Mouse (Mus musculus) midbrain, postnatal 0 days (tissue): Measurements from ENCODE around the gene Obp2a. TPM values are rescaled to one million over a fixed set of nuclear protein-coding genes. Genes with fewer than 3 reads are reported as not detected.
"Not testable (repeated sequence)": the region's sequence is repeated elsewhere in the genome, so short reads cannot be mapped to it uniquely, and the experiment has no call there.

ENCODE experiments used
- ATAC-seq: fragments of 200-750 bp; cut with Nextera tagmentation; 2 replicates; pipeline ENCODE4 v1.8.0; 2017; ENCODE audit warnings: moderate number of reproducible peaks, mild to moderate bottlenecking, moderate TSS enrichment, moderate library complexity; ENCODE audit not compliant: low FRiP score
- DNase-seq: peaks from one replicate; pipeline ENCODE4 v3.0.0-alpha.2; 2015; ENCODE audit warnings: low spot score
- H3K27ac ChIP-seq: fragments of 300-500 bp; sonication (generic); 2 replicates; pipeline ENCODE4 v1.5.1; 2014; ENCODE audit warnings: low read depth, mild to moderate bottlenecking, low read length, mixed read lengths
- H3K27me3 ChIP-seq: fragments of 300-500 bp; sonication (generic); 2 replicates; pipeline ENCODE4 v1.6.1; 2014; ENCODE audit warnings: low read length, control low read depth, mixed read lengths; ENCODE audit not compliant: insufficient read depth
- H3K36me3 ChIP-seq: fragments of 300-500 bp; sonication (generic); 2 replicates; pipeline ENCODE4 v1.6.1; 2014; ENCODE audit warnings: low read length, control low read depth, mixed read lengths; ENCODE audit not compliant: insufficient read depth
- H3K4me1 ChIP-seq: fragments of 300-500 bp; sonication (generic); 2 replicates; pipeline ENCODE4 v1.6.1; 2014; ENCODE audit warnings: mild to moderate bottlenecking, control low read depth, antibody characterized with exemption, low read length, mixed read lengths; ENCODE audit not compliant: insufficient read depth
- H3K4me2 ChIP-seq: fragments of 300-500 bp; sonication (generic); 2 replicates; pipeline ENCODE4 v1.6.1; 2014; ENCODE audit warnings: low read depth, mild to moderate bottlenecking, low read length, mixed read lengths; ENCODE audit not compliant: poor library complexity, severe bottlenecking
- H3K4me3 ChIP-seq: fragments of 300-500 bp; sonication (generic); 2 replicates; pipeline ENCODE4 v1.5.1; 2014; ENCODE audit warnings: low read depth, mild to moderate bottlenecking, low read length, moderate library complexity
- H3K9ac ChIP-seq: fragments of 300-500 bp; sonication (generic); replicated peaks from 2 replicates; pipeline ENCODE4 v1.6.1; 2014; ENCODE audit warnings: mild to moderate bottlenecking, low read length, moderate library complexity, mixed read lengths; ENCODE audit not compliant: poor library complexity, severe bottlenecking
- H3K9me3 ChIP-seq: fragments of 300-500 bp; sonication (generic); 2 replicates; pipeline ENCODE4 v1.6.1; 2016; ENCODE audit warnings: low read length, control low read depth
- CTCF ChIP-seq: IDR thresholded peaks from 2 replicates; pipeline ENCODE4 v1.5.1; 2016; ENCODE audit warnings: antibody characterized with exemption, mild to moderate bottlenecking
- WGBS: fragments of 180-500 bp; shearing (Covaris S2); extraction: QIAGEN DNeasy Blood & Tissue Kit; methylation state at CpG from one replicate; pipeline ENCODE4 v1.1.7; 2014; 5-methylcytosine and 5-hydroxymethylcytosine counted together
- polyA plus RNA-seq: library from polyadenylated mRNA; unstranded; fragments of >200 nt; fragmentation: Nextera tagmentation; extraction: Ambion mirVana; gene quantifications from 2 replicates; pipeline ENCODE4 v1.2.1, GENCODE M21; 2015
- total RNA-seq: library from RNA; depleted of rRNA; stranded (reverse); fragments of >200 nt; gene quantifications from 2 replicates; pipeline ENCODE4 v1.2.3, GENCODE M21; 2014

Obp2a gene
- total and polyA plus RNA-seq, 2 experiments from 2014 or later = not detected

- no peak for TF ChIP-seq CTCF
- no peak overlapping the region for H3K27ac ChIP-seq
- 90% methylated on average over 5 of the region's 5 CpGs for WGBS
- no peak overlapping the region for H3K4me3 ChIP-seq
- H3K36me3 ChIP-seq = no peaks in the 10 kb centered on the region
- no peak for ATAC-seq
- no peaks in the 10 kb centered on the region for H3K27me3 ChIP-seq
- H3K9me3 ChIP-seq = no peaks in the 10 kb centered on the region
- no peak overlapping the region for H3K4me2 ChIP-seq
- H3K4me1 ChIP-seq = no peaks in the 10 kb centered on the region
- no peak overlapping the region for H3K9ac ChIP-seq
- no peak for DNase-seq
These were observed 1.2 kb downstream of the Obp2a start for GRCm38 (mm10) chr2:25701001-25701400.

- no peaks in the 10 kb centered on the region for H3K36me3 ChIP-seq
- no peak overlapping the region for H3K9ac ChIP-seq
- ATAC-seq = no peak
- H3K4me2 ChIP-seq = no peak overlapping the region
- no peak overlapping the region for H3K27ac ChIP-seq
- DNase-seq = no peak
- no peaks in the 10 kb centered on the region for H3K27me3 ChIP-seq
- no peak for TF ChIP-seq CTCF
- H3K4me1 ChIP-seq = peaks cover 8% of the 10 kb centered on the region; the same call in 1 of the 2 replicates
- 87% methylated on average over 4 of the region's 4 CpGs for WGBS
- no peak overlapping the region for H3K4me3 ChIP-seq
- no peaks in the 10 kb centered on the region for H3K9me3 ChIP-seq
These were observed 3.9 kb downstream of the Obp2a start for GRCm38 (mm10) chr2:25703706-25704105.

GRCm38 (mm10) chr2:25706643-25707481, 7.0 kb downstream of the Obp2a start, which contains the start of gene Bmyc:
Gene Bmyc (plus strand): TSS chr2:25706739.
- H3K4me2 ChIP-seq = peak within 1 kb of the TSS; percentile 79
- peak within 1 kb of the TSS; percentile 88 for H3K27ac ChIP-seq
- ATAC-seq (peak; percentile 93), DNase-seq (peak; percentile 95)
- H3K36me3 ChIP-seq = no peaks in the 10 kb centered on the region
- TF ChIP-seq CTCF = peak; percentile 85
- peak within 1 kb of the TSS; percentile 78 for H3K4me3 ChIP-seq
- peak within 1 kb of the TSS; percentile 73 for H3K9ac ChIP-seq
- no peaks in the 10 kb centered on the region for H3K9me3 ChIP-seq
- H3K4me1 ChIP-seq = peaks cover 11% of the 10 kb centered on the region
- no peaks in the 10 kb centered on the region for H3K27me3 ChIP-seq
- under 1% methylated on average over 73 of the region's 78 CpGs for WGBS

- no peak for ATAC-seq
- WGBS = 85% methylated on average over 2 of the region's 2 CpGs
- Histone ChIP-seq H3K27ac (no peak overlapping the region), H3K4me1 (peaks cover 11% of the 10 kb centered on the region), H3K36me3 (no peaks in the 10 kb centered on the region), H3K9me3 (no peaks in the 10 kb centered on the region), H3K4me2 (peak overlapping the region; percentile 79), H3K27me3 (no peaks in the 10 kb centered on the region), H3K4me3 (peak overlapping the region; percentile 78), H3K9ac (no peak overlapping the region)
- peak; percentile 61 for TF ChIP-seq CTCF
- peak; percentile 68 for DNase-seq
These were observed 8.3 kb downstream of the Obp2a start for GRCm38 (mm10) chr2:25708121-25708520.

- WGBS = 93% methylated on average over 1 of the region's 1 CpGs
- not testable (repeated sequence) for H3K9ac ChIP-seq
These were observed 9.2 kb downstream of the Obp2a start for GRCm38 (mm10) chr2:25709056-25709455.

GRCm38 (mm10) chr2:25709791-25710190, 9.9 kb downstream of the Obp2a start:
- H3K4me1 ChIP-seq = peaks cover 11% of the 10 kb centered on the region
- not testable (repeated sequence) for H3K4me2 ChIP-seq, H3K27me3 ChIP-seq, H3K27ac ChIP-seq, H3K4me3 ChIP-seq, DNase-seq, H3K36me3 ChIP-seq, H3K9ac ChIP-seq, H3K9me3 ChIP-seq, ATAC-seq
- WGBS = 64% methylated on average over 2 of the region's 2 CpGs

More at GRCm38 (mm10) chr2:25709056-25709455, 9.2 kb downstream of the Obp2a start:
- H3K4me2 ChIP-seq = peak overlapping the region; percentile 79
- ATAC-seq, H3K9me3 ChIP-seq, H3K36me3 ChIP-seq, DNase-seq, H3K27me3 ChIP-seq, H3K27ac ChIP-seq, H3K4me3 ChIP-seq: not testable (repeated sequence)
- H3K4me1 ChIP-seq = peaks cover 11% of the 10 kb centered on the region

- not testable (repeated sequence) for H3K4me2 ChIP-seq, H3K9ac ChIP-seq, H3K4me3 ChIP-seq, ATAC-seq, H3K36me3 ChIP-seq, H3K9me3 ChIP-seq, H3K27ac ChIP-seq, DNase-seq, H3K27me3 ChIP-seq
- H3K4me1 ChIP-seq = peaks cover 11% of the 10 kb centered on the region
- WGBS = 33% methylated on average over 3 of the region's 3 CpGs
These were observed 11.8 kb downstream of the Obp2a start for GRCm38 (mm10) chr2:25711641-25712040.
